Mouse (Mus musculus) kidney, embryonic 14.5 days (tissue): ENCODE data around the gene Ruvbl2. TPM values are rescaled to one million over a fixed set of nuclear protein-coding genes. Genes with fewer than 3 reads are reported as not detected.

Source experiments
- ATAC-seq: fragments of 200-750 bp; cut with Nextera tagmentation; 2 replicates; pipeline ENCODE4 v1.8.0; 2017; ENCODE audit warnings: moderate number of reproducible peaks, mild to moderate bottlenecking, moderate TSS enrichment, moderate library complexity; ENCODE audit not compliant: low FRiP score, low TSS enrichment
- H3K27ac ChIP-seq: fragments of 300-500 bp; sonication (generic); 2 replicates; pipeline ENCODE4 v1.5.1; 2014; ENCODE audit warnings: low read depth, mild to moderate bottlenecking, low read length, moderate library complexity, mixed read lengths
- H3K27me3 ChIP-seq: fragments of 300-500 bp; sonication (generic); 2 replicates; pipeline ENCODE4 v1.6.1; 2014; ENCODE audit warnings: mild to moderate bottlenecking, low read length; ENCODE audit not compliant: control insufficient read depth, insufficient read depth
- H3K36me3 ChIP-seq: fragments of 300-500 bp; sonication (generic); 2 replicates; pipeline ENCODE4 v1.6.1; 2014; ENCODE audit warnings: low read length, mixed read lengths; ENCODE audit not compliant: control insufficient read depth, insufficient read depth
- H3K4me1 ChIP-seq: fragments of 300-500 bp; sonication (generic); 2 replicates; pipeline ENCODE4 v1.6.1; 2014; ENCODE audit warnings: low read length, mixed read lengths; ENCODE audit not compliant: control insufficient read depth, insufficient read depth
- H3K4me2 ChIP-seq: fragments of 300-500 bp; sonication (generic); replicated peaks from 2 replicates; pipeline ENCODE4 v1.6.1; 2014; ENCODE audit warnings: low read depth, mild to moderate bottlenecking, low read length
- H3K4me3 ChIP-seq: fragments of 300-500 bp; sonication (generic); 2 replicates; pipeline ENCODE4 v1.5.1; 2014; ENCODE audit warnings: mild to moderate bottlenecking, low read length
- H3K9ac ChIP-seq: fragments of 300-500 bp; sonication (generic); 2 replicates; pipeline ENCODE4 v1.6.1; 2014; ENCODE audit warnings: low read depth, mild to moderate bottlenecking, low read length, moderate library complexity
- H3K9me3 ChIP-seq: fragments of 300-500 bp; sonication (generic); 2 replicates; pipeline ENCODE4 v1.6.1; 2016; ENCODE audit warnings: low read length; ENCODE audit not compliant: control insufficient read depth
- WGBS: fragments of 180-500 bp; shearing (Covaris S2); extraction: QIAGEN DNeasy Blood & Tissue Kit; methylation state at CpG from one replicate; pipeline ENCODE4 v1.1.7; 2014; 5-methylcytosine and 5-hydroxymethylcytosine counted together
- polyA plus RNA-seq: library from polyadenylated mRNA; unstranded; fragments of >200 nt; fragmentation: Nextera tagmentation; extraction: Ambion mirVana; gene quantifications from 2 replicates; pipeline ENCODE4 v1.2.1, GENCODE M21; 2014

Gene Ruvbl2
- polyA plus RNA-seq, 1 experiment from 2014 or later: 158 TPM

DNA sequence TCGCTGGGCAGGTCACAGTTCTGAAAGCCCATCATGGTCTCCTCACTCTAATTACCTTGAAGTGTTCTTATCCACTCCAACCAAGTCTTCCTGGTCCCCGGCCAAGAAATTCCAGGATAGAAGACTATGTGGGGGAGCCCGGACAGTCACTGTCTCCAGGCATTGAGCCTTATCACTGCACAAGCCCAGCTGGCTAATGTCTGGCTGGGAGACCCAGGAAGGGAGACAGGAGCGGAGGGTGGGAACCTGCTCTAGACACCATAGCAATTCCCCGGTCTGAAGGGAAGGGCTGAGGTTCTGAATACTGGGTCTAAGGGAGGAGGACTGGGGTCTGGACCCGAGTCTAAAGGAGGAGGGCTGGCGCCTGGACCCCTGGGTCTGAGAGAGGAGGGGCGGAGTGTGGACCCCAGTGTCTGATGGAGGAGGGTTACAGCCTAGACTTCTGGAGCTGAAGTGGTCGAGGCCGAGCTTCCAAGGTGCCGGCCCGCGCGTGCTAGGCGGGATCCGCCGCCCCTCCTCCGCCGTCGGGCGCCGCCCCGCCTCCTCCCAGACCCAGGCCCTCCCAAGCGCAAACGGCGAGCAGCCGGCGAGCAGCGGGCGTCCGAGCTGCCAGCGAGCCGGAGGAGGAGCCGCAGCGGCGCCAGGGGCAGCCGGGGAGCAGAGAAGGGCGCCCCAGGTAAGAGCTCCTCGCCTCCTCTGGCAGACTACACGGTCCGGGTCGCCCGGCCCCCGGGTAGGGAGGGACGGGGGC is 24.6 kb downstream of the Ruvbl2 start, which contains the start of gene Ntf5:
Gene Ntf5 (plus strand): TSS at position 583 of the 751 bp plus-strand sequence.
- H3K4me3 ChIP-seq: peak within 1 kb of the TSS; percentile 55
- peaks cover 86% of the 10 kb centered on the region for H3K27me3 ChIP-seq
- 2% methylated on average over 44 of the region's 45 CpGs for WGBS
- no peaks in the 10 kb centered on the region for H3K9me3 ChIP-seq
- no peaks in the 10 kb centered on the region for H3K36me3 ChIP-seq
- H3K4me1 ChIP-seq: peaks cover 21% of the 10 kb centered on the region
- no peak within 1 kb of the TSS; the same call in 1 of the 2 replicates for H3K27ac ChIP-seq
- peak within 1 kb of the TSS; percentile 58 for H3K9ac ChIP-seq
- H3K4me2 ChIP-seq: peak within 1 kb of the TSS; percentile 93
- peak; percentile 47 for ATAC-seq

DNA sequence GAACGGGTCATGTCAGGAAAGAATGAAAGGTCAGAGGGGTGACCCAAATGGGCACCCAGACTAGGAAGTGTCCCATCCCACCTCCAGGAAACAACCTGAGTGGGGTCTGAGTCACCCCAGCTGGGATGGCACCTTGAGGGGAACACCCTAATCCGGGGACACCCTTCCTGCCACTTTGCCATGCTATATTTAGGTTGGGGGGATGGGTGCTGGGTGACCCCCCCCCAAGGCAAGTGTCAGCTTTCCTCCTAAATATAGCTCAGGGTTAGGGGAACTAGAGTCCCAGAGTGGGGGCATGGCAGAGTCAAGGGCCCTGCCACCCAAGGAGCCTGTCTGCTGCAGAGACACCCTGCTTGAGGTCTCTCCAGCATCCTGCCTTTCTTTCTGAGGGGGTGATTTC is 25.5 kb downstream of the Ruvbl2 start:
- WGBS: 86% methylated on average over 2 of the region's 2 CpGs
- ATAC-seq: no peak
- Histone ChIP-seq H3K9me3 (no peaks in the 10 kb centered on the region), H3K27me3 (peaks cover 91% of the 10 kb centered on the region), H3K9ac (no peak overlapping the region), H3K36me3 (no peaks in the 10 kb centered on the region), H3K4me3 (no peak overlapping the region), H3K27ac (no peak overlapping the region), H3K4me1 (peaks cover 13% of the 10 kb centered on the region; the same call in 1 of the 2 replicates), H3K4me2 (no peak overlapping the region)

DNA sequence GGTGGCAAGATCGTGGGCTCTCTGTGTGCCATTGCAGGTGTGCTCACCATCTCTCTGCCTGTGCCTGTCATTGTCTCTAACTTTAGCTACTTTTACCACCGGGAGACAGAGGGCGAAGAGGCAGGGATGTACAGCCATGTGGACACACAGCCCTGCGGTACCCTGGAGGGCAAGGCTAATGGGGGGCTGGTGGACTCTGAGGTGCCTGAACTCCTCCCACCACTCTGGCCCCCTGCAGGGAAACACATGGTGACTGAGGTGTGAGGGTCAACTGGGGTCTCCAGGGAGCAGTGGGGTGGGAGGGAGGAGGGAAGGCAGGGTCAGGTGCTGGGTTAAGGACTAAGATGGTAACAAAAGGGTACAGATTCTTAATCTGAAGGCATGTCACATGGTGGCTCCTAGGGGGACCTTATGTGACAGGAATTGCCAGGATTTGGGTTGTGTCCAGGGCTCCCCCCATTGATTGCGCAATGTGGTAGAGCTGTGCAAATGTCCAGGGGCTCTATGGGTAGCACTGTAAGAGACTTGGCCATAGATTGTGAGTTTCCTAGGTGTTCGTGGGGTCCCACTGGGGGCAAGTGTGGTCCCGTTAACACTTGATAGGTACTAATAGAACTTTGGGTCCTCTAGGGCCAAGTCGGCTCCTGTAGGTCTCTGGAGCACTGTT is 28.3 kb downstream of the Ruvbl2 start:
- Histone ChIP-seq H3K4me3 (no peak overlapping the region), H3K27me3 (peaks cover 87% of the 10 kb centered on the region), H3K4me2 (no peak overlapping the region), H3K36me3 (no peaks in the 10 kb centered on the region), H3K4me1 (peaks cover 15% of the 10 kb centered on the region; the same call in 1 of the 2 replicates), H3K9me3 (no peaks in the 10 kb centered on the region), H3K27ac (no peak overlapping the region), H3K9ac (no peak overlapping the region)
- 87% methylated on average over 8 of the region's 8 CpGs for WGBS
- no peak for ATAC-seq

DNA sequence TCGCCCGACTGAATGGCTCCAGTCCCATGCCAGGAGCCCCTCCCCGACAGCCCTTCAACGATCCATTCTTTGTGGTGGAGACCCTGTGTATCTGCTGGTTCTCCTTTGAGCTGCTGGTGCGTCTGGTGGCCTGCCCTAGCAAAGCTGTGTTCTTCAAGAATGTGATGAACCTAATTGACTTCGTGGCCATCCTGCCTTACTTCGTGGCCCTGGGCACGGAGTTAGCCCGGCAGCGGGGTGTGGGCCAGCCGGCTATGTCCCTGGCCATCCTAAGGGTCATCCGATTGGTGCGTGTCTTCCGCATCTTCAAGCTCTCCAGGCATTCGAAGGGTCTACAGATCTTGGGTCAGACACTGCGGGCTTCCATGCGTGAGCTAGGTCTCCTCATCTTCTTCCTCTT is 28.9 kb downstream of the Ruvbl2 start:
- Histone ChIP-seq H3K9me3 (no peaks in the 10 kb centered on the region), H3K9ac (no peak overlapping the region), H3K27ac (no peak overlapping the region), H3K36me3 (no peaks in the 10 kb centered on the region), H3K4me1 (peaks cover 11% of the 10 kb centered on the region; the same call in 1 of the 2 replicates), H3K27me3 (peaks cover 80% of the 10 kb centered on the region), H3K4me3 (no peak overlapping the region), H3K4me2 (no peak overlapping the region)
- no peak for ATAC-seq
- 87% methylated on average over 17 of the region's 17 CpGs for WGBS

DNA sequence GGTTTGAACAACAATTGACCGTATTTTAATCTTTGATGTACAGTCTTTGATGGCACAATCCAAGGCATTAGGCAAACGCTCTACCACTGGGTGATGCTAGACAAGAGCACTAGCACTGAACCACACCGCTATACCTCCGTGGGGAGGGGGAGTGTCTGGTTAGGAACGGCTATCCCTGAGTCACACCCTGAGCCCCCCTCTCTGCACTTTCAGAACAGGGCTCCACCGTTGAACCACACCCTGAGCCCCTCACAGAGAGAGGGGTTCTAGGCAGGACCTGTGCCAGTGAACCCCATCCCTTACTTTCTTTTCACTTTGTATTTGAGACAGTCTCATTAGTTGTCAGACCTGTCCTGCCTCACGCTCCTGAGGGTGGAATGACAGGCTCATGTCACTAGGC is 29.5 kb downstream of the Ruvbl2 start:
- peaks cover 76% of the 10 kb centered on the region for H3K27me3 ChIP-seq
- no peak for ATAC-seq
- no peaks in the 10 kb centered on the region for H3K36me3 ChIP-seq
- 70% methylated on average over 7 of the region's 7 CpGs for WGBS
- no peak overlapping the region for H3K4me2 ChIP-seq
- H3K27ac ChIP-seq: no peak overlapping the region
- peaks cover 11% of the 10 kb centered on the region; the same call in 1 of the 2 replicates for H3K4me1 ChIP-seq
- no peak overlapping the region for H3K9ac ChIP-seq
- H3K4me3 ChIP-seq: no peak overlapping the region
- no peaks in the 10 kb centered on the region for H3K9me3 ChIP-seq

DNA sequence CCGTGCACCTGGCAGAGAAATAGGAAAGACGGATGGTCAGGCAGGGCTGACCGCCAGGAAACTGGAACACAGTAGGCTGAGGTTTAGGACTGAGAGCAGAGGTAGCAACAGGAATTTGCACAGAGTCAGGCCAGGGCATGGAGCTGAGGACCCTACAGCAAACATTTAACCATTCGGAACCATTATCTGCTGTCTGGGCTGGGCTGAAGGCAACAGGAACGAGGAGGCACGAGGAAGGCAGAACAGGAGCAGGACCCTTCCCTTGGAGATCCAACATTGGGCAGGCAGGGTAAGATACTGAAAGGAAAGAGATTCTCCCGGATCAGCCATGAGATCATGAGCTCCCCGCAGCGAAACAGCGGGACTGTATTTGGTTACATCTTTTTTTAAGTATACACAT is 30.1 kb downstream of the Ruvbl2 start:
- Histone ChIP-seq H3K4me1 (peaks cover 8% of the 10 kb centered on the region; the same call in 1 of the 2 replicates), H3K9ac (no peak overlapping the region), H3K4me2 (no peak overlapping the region), H3K27ac (no peak overlapping the region), H3K36me3 (no peaks in the 10 kb centered on the region), H3K9me3 (no peaks in the 10 kb centered on the region), H3K27me3 (peaks cover 71% of the 10 kb centered on the region), H3K4me3 (no peak overlapping the region)
- no peak for ATAC-seq
- 77% methylated on average over 10 of the region's 10 CpGs for WGBS

DNA sequence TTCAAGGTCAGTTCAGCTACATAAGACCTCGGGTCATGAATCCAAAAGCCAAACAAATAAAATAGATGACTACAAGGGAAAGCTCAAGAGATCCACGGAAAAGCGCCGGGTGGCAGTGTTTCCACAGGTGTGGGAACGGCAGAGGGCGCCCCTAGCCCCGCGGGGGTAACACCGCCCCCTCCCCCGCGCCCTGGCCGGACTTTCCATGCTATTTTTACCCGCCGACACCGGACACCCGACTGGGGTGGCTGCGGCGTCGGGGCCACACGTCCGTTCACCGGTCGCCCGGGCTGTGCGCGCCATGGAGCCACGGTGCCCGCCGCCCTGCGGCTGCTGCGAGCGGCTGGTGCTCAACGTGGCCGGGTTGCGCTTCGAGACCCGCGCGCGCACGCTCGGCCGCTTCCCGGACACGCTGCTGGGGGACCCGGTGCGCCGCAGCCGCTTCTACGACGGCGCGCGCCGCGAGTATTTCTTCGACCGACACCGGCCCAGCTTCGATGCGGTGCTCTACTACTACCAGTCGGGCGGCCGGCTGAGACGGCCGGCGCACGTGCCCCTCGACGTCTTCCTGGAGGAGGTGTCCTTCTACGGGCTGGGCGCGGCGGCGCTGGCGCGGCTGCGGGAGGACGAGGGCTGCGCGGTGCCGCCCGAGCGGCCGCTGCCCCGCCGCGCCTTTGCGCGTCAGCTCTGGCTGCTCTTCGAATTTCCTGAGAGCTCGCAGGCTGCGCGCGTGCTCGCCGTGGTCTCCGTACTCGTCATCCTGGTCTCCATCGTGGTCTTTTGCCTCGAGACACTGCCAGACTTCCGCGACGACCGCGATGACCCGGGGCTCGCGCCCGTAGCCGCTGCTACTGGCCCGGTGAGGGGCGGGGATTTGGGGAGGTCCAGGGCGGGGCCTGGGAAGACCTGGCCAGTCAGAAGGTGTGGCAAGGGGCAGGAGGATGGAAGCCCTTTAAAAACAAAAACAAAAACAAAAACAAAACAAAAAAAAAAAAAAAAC is 31.4 kb downstream of the Ruvbl2 start:
- peaks cover 8% of the 10 kb centered on the region; the same call in 1 of the 2 replicates for H3K4me1 ChIP-seq
- WGBS: 1% methylated on average over 113 of the region's 114 CpGs
- H3K4me2 ChIP-seq: peak overlapping the region; percentile 52
- H3K9ac ChIP-seq: peak overlapping the region; percentile 34
- H3K27me3 ChIP-seq: peaks cover 61% of the 10 kb centered on the region
- ATAC-seq: no peak
- H3K27ac ChIP-seq: no peak overlapping the region
- H3K9me3 ChIP-seq: no peaks in the 10 kb centered on the region
- no peaks in the 10 kb centered on the region for H3K36me3 ChIP-seq
- H3K4me3 ChIP-seq: peak overlapping the region; percentile 40
